Mouse (Mus musculus) CH12.LX (cell line): Measurements from ENCODE around the gene Naa40. TPM values are rescaled to one million over a fixed set of nuclear protein-coding genes. Genes with fewer than 3 reads are reported as not detected.

Source experiments
- DNase-seq: peaks from one replicate; pipeline ENCODE4 v3.0.0-alpha.2; 2013; ENCODE audit errors: extremely low read depth
- H3K27ac ChIP-seq: 2 replicates; pipeline ENCODE4 v1.5.1; 2012; ENCODE audit warnings: low read depth, mild to moderate bottlenecking, control low read depth, moderate library complexity; ENCODE audit not compliant: insufficient read depth
- H3K27me3 ChIP-seq: replicated peaks from 2 replicates; pipeline ENCODE3; 2012; ENCODE audit warnings: inconsistent platforms
- H3K36me3 ChIP-seq, 2 experiments: replicated peaks in 1 of 2; 2 replicates each; pipeline versions ENCODE3 to v1.6.1; 2012; ENCODE audit warnings: inconsistent platforms in 1 of 2, low read length in 1 of 2, mild to moderate bottlenecking in 1 of 2, mixed read lengths in 1 of 2, moderate library complexity in 1 of 2; ENCODE audit not compliant: control insufficient read depth in 1 of 2, insufficient read depth in 1 of 2
- H3K4me1 ChIP-seq, 2 experiments: 2 replicates each; pipeline ENCODE4 v1.6.1; 2012; ENCODE audit warnings: inconsistent platforms in 1 of 2, moderate library complexity in 1 of 2; ENCODE audit not compliant: insufficient read depth in 2 of 2, control insufficient read depth in 1 of 2
- H3K4me2 ChIP-seq: 2 replicates; pipeline ENCODE4 v1.6.1; 2012; ENCODE audit warnings: low read depth, mild to moderate bottlenecking, control low read depth; ENCODE audit not compliant: poor library complexity, insufficient read depth, severe bottlenecking
- H3K4me3 ChIP-seq, 3 experiments: fragments of 150-350 bp in 1 of 3; sonication (generic) in 1 of 3; replicated peaks in 1 of 3; 2 replicates each; pipeline versions ENCODE3 to v1.5.1; 2011 to 2012; ENCODE audit warnings: low read depth in 2 of 3, low read length in 2 of 3, mild to moderate bottlenecking in 2 of 3, moderate library complexity in 2 of 3, control low read depth in 1 of 3, improper control_type of control experiment in 1 of 3, inconsistent platforms in 1 of 3, mixed read lengths in 1 of 3; ENCODE audit not compliant: poor library complexity in 1 of 3
- H3K79me2 ChIP-seq: replicated peaks from 2 replicates; pipeline ENCODE4 v1.6.1; 2012; ENCODE audit warnings: mild to moderate bottlenecking, moderate library complexity; ENCODE audit not compliant: control insufficient read depth, poor library complexity, insufficient read depth, severe bottlenecking; ENCODE audit errors: extremely low read depth
- H3K9ac ChIP-seq: 2 replicates; pipeline ENCODE4 v1.6.1; 2012; ENCODE audit warnings: low read depth, mild to moderate bottlenecking, control low read depth, moderate library complexity; ENCODE audit not compliant: insufficient read depth
- H3K9me3 ChIP-seq: replicated peaks from 2 replicates; pipeline ENCODE3; 2012; ENCODE audit warnings: low read length, inconsistent platforms, mixed read lengths
- BHLHE40 ChIP-seq: IDR thresholded peaks from 2 replicates; pipeline ENCODE4 v1.6.1; 2011; ENCODE audit warnings: mild to moderate bottlenecking, low read depth, low read length, improper control_type of control experiment
- CTCF ChIP-seq, 2 experiments: IDR thresholded peaks in 1 of 2; conservative IDR thresholded peaks in 1 of 2; 2 replicates each; pipeline ENCODE4 v1.5.1; 2011 to 2012; ENCODE audit warnings: low read depth in 2 of 2, low read length in 2 of 2, improper control_type of control experiment in 1 of 2, inconsistent platforms in 1 of 2, mild to moderate bottlenecking in 1 of 2, moderate library complexity in 1 of 2
- IRF4 ChIP-seq: IDR thresholded peaks from 2 replicates; pipeline ENCODE4 v1.6.1; 2014; ENCODE audit warnings: low read depth, mild to moderate bottlenecking, inconsistent platforms, low read length, improper control_type of control experiment
- JUND ChIP-seq: conservative IDR thresholded peaks from 2 replicates; pipeline ENCODE4 v1.6.1; 2011; ENCODE audit warnings: low read depth, low read length, improper control_type of control experiment
- MAFK ChIP-seq: IDR thresholded peaks from 2 replicates; pipeline ENCODE4 v1.6.1; 2011; ENCODE audit warnings: low read length, improper control_type of control experiment; ENCODE audit not compliant: insufficient replicate concordance
- MEF2A ChIP-seq: IDR thresholded peaks from 2 replicates; pipeline ENCODE4 v1.6.1; 2014; ENCODE audit warnings: low read depth, mild to moderate bottlenecking, inconsistent platforms, low read length, improper control_type of control experiment, borderline replicate concordance
- MXI1 ChIP-seq: IDR thresholded peaks from 2 replicates; pipeline ENCODE4 v1.6.1; 2011; ENCODE audit warnings: mild to moderate bottlenecking, low read depth, low read length, improper control_type of control experiment
- NRF1 ChIP-seq: IDR thresholded peaks from 2 replicates; pipeline ENCODE4 v1.6.1; 2014; ENCODE audit warnings: low read depth, mild to moderate bottlenecking, inconsistent platforms, low read length, improper control_type of control experiment, moderate library complexity
- PAX5 ChIP-seq: IDR thresholded peaks from 2 replicates; pipeline ENCODE4 v1.6.1; 2012; ENCODE audit warnings: low read length, inconsistent platforms, mixed read lengths
- POLR2A ChIP-seq: IDR thresholded peaks from 2 replicates; pipeline ENCODE4 v1.6.1; 2011; ENCODE audit warnings: low read depth, mild to moderate bottlenecking, improper control_type of control experiment, low read length
- POLR2AphosphoS2 ChIP-seq: IDR thresholded peaks from 2 replicates; pipeline ENCODE4 v1.6.1; 2011; ENCODE audit warnings: low read depth, low read length, improper control_type of control experiment
- RAD21 ChIP-seq: IDR thresholded peaks from 2 replicates; pipeline ENCODE4 v1.6.1; 2011; ENCODE audit warnings: low read depth, mild to moderate bottlenecking, low read length, improper control_type of control experiment, moderate library complexity
- RCOR1 ChIP-seq: conservative IDR thresholded peaks from 2 replicates; pipeline ENCODE4 v1.6.1; 2012; ENCODE audit warnings: low read depth, mild to moderate bottlenecking, inconsistent platforms, low read length, improper control_type of control experiment
- TCF12 ChIP-seq: IDR thresholded peaks from 2 replicates; pipeline ENCODE4 v1.6.1; 2014; ENCODE audit warnings: low read depth, mild to moderate bottlenecking, inconsistent platforms, low read length, improper control_type of control experiment
- UBTF ChIP-seq: IDR thresholded peaks from 2 replicates; pipeline ENCODE4 v1.6.1; 2012; ENCODE audit warnings: low read depth, mild to moderate bottlenecking, inconsistent platforms, low read length, improper control_type of control experiment, moderate library complexity
- ZMIZ1 ChIP-seq: IDR thresholded peaks from 2 replicates; pipeline ENCODE4 v1.6.1; 2012; ENCODE audit warnings: low read depth, mild to moderate bottlenecking, inconsistent platforms, low read length, improper control_type of control experiment
- ZNF384 ChIP-seq: IDR thresholded peaks from 2 replicates; pipeline ENCODE4 v1.6.1; 2012; ENCODE audit warnings: low read depth, low read length, improper control_type of control experiment, inconsistent platforms
- dilution Hi-C: fragments of 300-500 bp; cut with MboI; formaldehyde crosslinking; loops from 2 replicates; pipeline ENCODE4 v1.14.3; 2020; ENCODE audit warnings: low sequenced_read_pairs; ENCODE audit not compliant: extremely low pct_unique_long_range_greater_than_20kb, extremely low pct_ligation_motif_present
- in situ Hi-C: fragments of 300-500 bp; cut with MboI; formaldehyde crosslinking; loops from 3 replicates; pipeline ENCODE4 v1.14.3; 2019; ENCODE audit warnings: low sequenced_read_pairs, low pct_ligation_motif_present, low pct_unique_long_range_greater_than_20kb, mixed read lengths
- polyA plus RNA-seq: library from polyadenylated mRNA; unstranded; fragments of >175 nt; gene quantifications from 2 replicates; pipeline ENCODE4 v1.2.1, GENCODE M21; 2012; ENCODE audit warnings: low read depth; ENCODE audit not compliant: insufficient read length
- total RNA-seq, 2 experiments: library from RNA; depleted of rRNA; stranded (reverse); fragments of 300-350 nt in 1 of 2; fragments of >200 nt in 1 of 2; gene quantifications; 2 replicates each; pipeline ENCODE4 v1.2.3; 2012 to 2014

Naa40 gene
- total and polyA plus RNA-seq, 3 experiments: 40.6 to 69.3 (median 65.7) TPM

- H3K4me2 ChIP-seq: no peak overlapping the region
- dilution Hi-C loops (no loop called here), in situ Hi-C loops (no loop called here)
- no peak overlapping the region for H3K9ac ChIP-seq
- no peaks in the 10 kb centered on the region for H3K27me3 ChIP-seq
- DNase-seq: no peak
- no peak overlapping the region for H3K27ac ChIP-seq
- H3K4me3 ChIP-seq: no peak overlapping the region
- H3K36me3 ChIP-seq: peaks cover 12 to 33% of the 10 kb centered on the region in 2 experiments
- H3K79me2 ChIP-seq: peaks cover 2% of the 10 kb centered on the region
- peaks cover 0 to 26% of the 10 kb centered on the region in 2 experiments; a peak in 2 of 4 replicates for H3K4me1 ChIP-seq
- no peaks in the 10 kb centered on the region for H3K9me3 ChIP-seq
- TF ChIP-seq RAD21: no peak
- TF ChIP-seq, all 38 proteins: peak for 0
These were observed 18.8 kb downstream of the Naa40 start for GRCm38 (mm10) chr19:7222196-7222595.

GRCm38 (mm10) chr19:7218753-7219152 lies 22.2 kb downstream of the Naa40 start:
- in situ Hi-C loops: no loop called here
- dilution Hi-C loops: no loop called here
- DNase-seq: no peak
- no peak overlapping the region for H3K9ac ChIP-seq
- no peaks in the 10 kb centered on the region for H3K9me3 ChIP-seq
- H3K4me1 ChIP-seq: peaks cover 8 to 37% of the 10 kb centered on the region in 2 experiments; a peak in 3 of 4 replicates
- H3K4me2 ChIP-seq: no peak overlapping the region
- no peak overlapping the region for H3K4me3 ChIP-seq
- no peak overlapping the region for H3K27ac ChIP-seq
- TF ChIP-seq MXI1: no peak
- no peak for TF ChIP-seq JUND
- no peak for TF ChIP-seq ZMIZ1
- TF ChIP-seq RCOR1: no peak
- no peak for TF ChIP-seq CTCF (conservative IDR thresholded peaks at IDR 0.05 in 1 of 2, IDR thresholded peaks at IDR 0.05 in 1 of 2; ENCODE audit: low read depth in 2 of 2, low read length in 2 of 2)
- TF ChIP-seq NRF1: no peak
- no peak for TF ChIP-seq RAD21
- peaks cover 33% of the 10 kb centered on the region for H3K79me2 ChIP-seq
- no peaks in the 10 kb centered on the region for H3K27me3 ChIP-seq
- H3K36me3 ChIP-seq: peaks cover 18 to 28% of the 10 kb centered on the region in 2 experiments

- in situ Hi-C loops (no loop called here), dilution Hi-C loops (no loop called here)
- peaks cover 8 to 37% of the 10 kb centered on the region in 2 experiments; a peak in 3 of 4 replicates for H3K4me1 ChIP-seq
- H3K27ac ChIP-seq: no peak overlapping the region
- no peak for DNase-seq
- H3K4me3 ChIP-seq: peak overlapping the region; percentile 46 to 81 (median 58)
- no peak for TF ChIP-seq ZNF384
- no peak for TF ChIP-seq IRF4
- TF ChIP-seq POLR2A: no peak
- no peak for TF ChIP-seq UBTF
- no peak for TF ChIP-seq TCF12
- no peak for TF ChIP-seq POLR2AphosphoS2
- TF ChIP-seq RCOR1: no peak
- no peak for TF ChIP-seq BHLHE40
- TF ChIP-seq MEF2A: no peak
- no peak for TF ChIP-seq MAFK
- no peak for TF ChIP-seq PAX5
- TF ChIP-seq, all 38 proteins: peak for 0
- peaks cover 21 to 36% of the 10 kb centered on the region in 2 experiments for H3K36me3 ChIP-seq
- no peak overlapping the region for H3K9ac ChIP-seq
- no peaks in the 10 kb centered on the region for H3K27me3 ChIP-seq
- peak overlapping the region; percentile 74 for H3K4me2 ChIP-seq
- H3K9me3 ChIP-seq: no peaks in the 10 kb centered on the region
- H3K79me2 ChIP-seq: peaks cover 36% of the 10 kb centered on the region
These were observed 23.1 kb downstream of the Naa40 start for GRCm38 (mm10) chr19:7217926-7218267.
